Mouse (Mus musculus) cortical plate, adult 2 months (tissue): ENCODE measurements at regions not wholly inside any gene's neighbourhood (a gene's known extent, or its start where the extent isn't known, plus 50 kb on each side); places are given as distances from the start of the nearest gene placed in this dataset.

ENCODE experiments used
- CTCF ChIP-seq: fragments of 200-500 bp; IDR thresholded peaks from 2 replicates; pipeline ENCODE4 v1.5.1; 2011; ENCODE audit warnings: mild to moderate bottlenecking, control low read depth, low read length; ENCODE audit not compliant: insufficient read depth; ENCODE audit errors: extremely low read depth
- POLR2A ChIP-seq: fragments of 200-500 bp; IDR thresholded peaks from 2 replicates; pipeline ENCODE4 v1.6.1; 2011; ENCODE audit warnings: mild to moderate bottlenecking, low read length, control low read depth; ENCODE audit not compliant: insufficient read depth; ENCODE audit errors: extremely low read depth

DNA sequence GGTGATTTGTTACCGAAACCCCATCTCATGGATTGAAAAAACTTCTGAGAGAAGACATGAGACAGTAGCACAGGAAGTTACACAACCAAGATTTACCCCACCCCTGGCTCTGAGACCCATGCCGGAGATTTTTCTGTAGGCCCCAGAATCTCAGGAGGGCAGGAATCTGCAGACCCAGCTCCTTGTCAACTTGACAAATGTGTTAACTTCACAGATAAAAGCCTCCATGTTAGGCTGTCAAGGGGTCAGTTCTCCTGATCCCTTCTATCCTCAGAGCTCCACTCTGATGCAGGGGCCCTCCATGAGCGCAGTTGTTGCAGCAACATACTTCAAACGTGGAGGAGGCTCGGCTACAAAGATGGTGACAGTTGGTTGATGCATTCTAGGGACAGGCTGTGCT, 250.5 kb upstream of the Cited2 start:
- TF ChIP-seq CTCF (no peak), POLR2A (no peak)
